In genomic region chr10:92225818-92226217, GRCm38 (mm10) we compare ENCODE assay signal across 12 mouse cellular contexts.
A peak's percentile ranks its signal among the peaks of the same experiment; 100 is the strongest.
DNase-seq lines count a peak whose midpoint lies in the region; ATAC-seq and TF ChIP-seq lines count a peak whose summit lies in the region.
"Had no signal": no experiment of that assay in that cellular context is flagged by ENCODE, and none has a peak within 500 bp of the region (broad histone marks: within the 10 kb centered on the region; RNA-seq: fewer than 3 reads in every experiment).

No protein-coding gene starts in this region.

- H3K27ac ChIP-seq in forebrain, embryonic 14.5 days (ENCODE audit: low read depth, low read length), result no peak overlapping the region
- H3K27ac ChIP-seq in forebrain, embryonic 16.5 days (ENCODE audit: low read length), result no peak overlapping the region
- H3K27ac ChIP-seq in liver, embryonic 11.5 days (ENCODE audit: low read depth, low read length), result no peak overlapping the region
- no peak overlapping the region for H3K27ac ChIP-seq in gastrocnemius, adult 2 months
- H3K27ac ChIP-seq: limb, embryonic 13.5 days had no signal

- no peak overlapping the region for H3K4me2 ChIP-seq in forebrain, embryonic 14.5 days (ENCODE audit: low read length)
- no peak overlapping the region for H3K4me2 ChIP-seq in forebrain, embryonic 16.5 days (ENCODE audit: low read length)
- H3K4me2 ChIP-seq in liver, embryonic 11.5 days, result no peak overlapping the region
- H3K4me2 ChIP-seq: limb, embryonic 13.5 days had no signal

- no peaks in the 10 kb centered on the region for H3K27me3 ChIP-seq in forebrain, embryonic 14.5 days (replicated peaks; ENCODE audit: control insufficient read depth, insufficient read depth, low read length)
- H3K27me3 ChIP-seq in forebrain, embryonic 16.5 days (replicated peaks; ENCODE audit: control insufficient read depth, insufficient read depth, low read length), result no peaks in the 10 kb centered on the region
- H3K27me3 ChIP-seq in liver, embryonic 11.5 days (replicated peaks; ENCODE audit: control insufficient read depth, insufficient read depth, low read length), result no peaks in the 10 kb centered on the region
- H3K27me3 ChIP-seq: limb, embryonic 13.5 days had no signal

- ATAC-seq in forebrain, embryonic 14.5 days, result no peak
- no peak for ATAC-seq in forebrain, embryonic 16.5 days
- ATAC-seq in liver, embryonic 11.5 days (replicated peaks; ENCODE audit: low FRiP score), result no peak

- H3K4me3 ChIP-seq in forebrain, embryonic 14.5 days (ENCODE audit: low read depth, low read length), result no peak overlapping the region
- no peak overlapping the region for H3K4me3 ChIP-seq in forebrain, embryonic 16.5 days (replicated peaks; ENCODE audit: low read length)
- H3K4me3 ChIP-seq in liver, embryonic 11.5 days (ENCODE audit: low read depth, low read length), result no peak overlapping the region
- H3K4me3 ChIP-seq in gastrocnemius, adult 2 months, result no peak overlapping the region
- H3K4me3 ChIP-seq: limb, embryonic 13.5 days had no signal

- 68% methylated on average over 4 of the region's 4 CpGs for WGBS in forebrain, embryonic 14.5 days
- WGBS in forebrain, embryonic 16.5 days, result 67% methylated on average over 4 of the region's 4 CpGs
- 72% methylated on average over 4 of the region's 4 CpGs for WGBS in liver, embryonic 11.5 days

- no peaks in the 10 kb centered on the region for H3K36me3 ChIP-seq in forebrain, embryonic 14.5 days (ENCODE audit: control insufficient read depth, insufficient read depth, low read length)
- H3K36me3 ChIP-seq in forebrain, embryonic 16.5 days (ENCODE audit: control insufficient read depth, insufficient read depth), result no peaks in the 10 kb centered on the region
- no peaks in the 10 kb centered on the region for H3K36me3 ChIP-seq in liver, embryonic 11.5 days (ENCODE audit: control insufficient read depth, insufficient read depth, low read length)
- H3K36me3 ChIP-seq: limb, embryonic 13.5 days had no signal

- H3K9ac ChIP-seq in forebrain, embryonic 14.5 days (ENCODE audit: low read length), result no peak overlapping the region
- no peak overlapping the region for H3K9ac ChIP-seq in forebrain, embryonic 16.5 days (replicated peaks; ENCODE audit: low read depth, low read length)
- H3K9ac ChIP-seq in liver, embryonic 11.5 days (ENCODE audit: low read depth, low read length), result no peak overlapping the region
- H3K9ac ChIP-seq: limb, embryonic 13.5 days had no signal

- no peaks in the 10 kb centered on the region for H3K4me1 ChIP-seq in forebrain, embryonic 14.5 days (ENCODE audit: control insufficient read depth, insufficient read depth, low read length)
- H3K4me1 ChIP-seq in forebrain, embryonic 16.5 days (replicated peaks; ENCODE audit: control insufficient read depth, insufficient read depth, low read length), result no peaks in the 10 kb centered on the region
- no peaks in the 10 kb centered on the region for H3K4me1 ChIP-seq in liver, embryonic 11.5 days (replicated peaks; ENCODE audit: control insufficient read depth, insufficient read depth, low read length)
- H3K4me1 ChIP-seq: limb, embryonic 13.5 days had no signal

- no peak for TF ChIP-seq CTCF in gastrocnemius, adult 2 months (IDR thresholded peaks at IDR 0.05)

- intact Hi-C loops in gastrocnemius, adult 2 months (cut with DNase I), result no loop called here

- H3K9me3 ChIP-seq in forebrain, embryonic 14.5 days (replicated peaks; ENCODE audit: control insufficient read depth, low read length), result no peaks in the 10 kb centered on the region
- no peaks in the 10 kb centered on the region for H3K9me3 ChIP-seq in forebrain, embryonic 16.5 days (ENCODE audit: control insufficient read depth, low read length)
- no peaks in the 10 kb centered on the region for H3K9me3 ChIP-seq in liver, embryonic 11.5 days (ENCODE audit: control insufficient read depth, low read length)
- H3K9me3 ChIP-seq: limb, embryonic 13.5 days had no signal

- DNase-seq in forebrain, embryonic 14.5 days (ENCODE audit: low spot score), result peak; percentile 30
- peak; percentile 10 to 35 for DNase-seq in layer of hippocampus, postnatal 10 days (ENCODE audit: low spot score in 2 of 2)
- no peak for DNase-seq in layer of hippocampus, adult 9-10 months (ENCODE audit: low spot score)
- DNase-seq in right cerebral cortex, postnatal 4 days, result peak; percentile 6
- no peak for DNase-seq in right cerebral cortex, postnatal 25 days
- DNase-seq in liver, embryonic 11.5 days (ENCODE audit: low spot score), result no peak
- no peak for DNase-seq in gastrocnemius, adult 2 months
- DNase-seq: cerebellum, postnatal 36 days; kidney, adult 11 months; layer of hippocampus, adult 9-11 months had no signal

Comparison
In these comparisons a context has a peak if more than half of its experiments do, and no peak if none do; other contexts are left out.
1. DNase-seq: peak in forebrain, embryonic 14.5 days (single experiment), layer of hippocampus, postnatal 10 days (2 of 2) and right cerebral cortex, postnatal 4 days (single experiment); none in layer of hippocampus, adult 9-10 months (single experiment), right cerebral cortex, postnatal 25 days (single experiment), liver, embryonic 11.5 days (single experiment) and gastrocnemius, adult 2 months (single experiment).